Mouse (Mus musculus) CD4-positive, CD25-positive, alpha-beta regulatory T cell (primary cell): Measurements from ENCODE around the gene Tfap2d. TPM values are rescaled to one million over a fixed set of nuclear protein-coding genes. Genes with fewer than 3 reads are reported as not detected.

Experiments used
- polyA plus RNA-seq: library from polyadenylated mRNA; unstranded; fragments of 100-300 nt; shearing (Covaris generic); gene quantifications from one replicate; pipeline ENCODE4 v1.2.1, GENCODE M21; 2017

The Tfap2d gene
- polyA plus RNA-seq = not detected

DNA sequence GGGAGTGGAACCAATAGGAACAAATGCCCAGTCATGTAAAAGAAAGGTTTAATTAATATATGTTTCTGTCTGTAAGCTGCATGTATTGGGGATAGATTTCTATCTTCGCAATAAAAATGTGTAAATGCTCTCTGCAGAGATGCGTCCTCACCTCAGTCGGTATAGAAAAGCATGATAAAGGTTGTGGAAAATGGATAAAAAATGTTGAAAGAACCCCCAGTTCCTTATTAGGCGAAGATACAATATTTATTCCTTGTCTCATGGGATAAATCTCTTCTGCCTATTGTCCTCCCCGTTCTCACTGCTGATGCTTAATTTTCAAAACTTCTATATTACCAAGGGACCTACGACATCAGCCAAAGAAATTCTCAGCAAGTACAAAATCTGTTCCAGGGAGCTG, at the start of gene Tfap2d:
TSS of gene Tfap2d (plus strand) at position 392 of the 400 bp plus-strand sequence.

DNA sequence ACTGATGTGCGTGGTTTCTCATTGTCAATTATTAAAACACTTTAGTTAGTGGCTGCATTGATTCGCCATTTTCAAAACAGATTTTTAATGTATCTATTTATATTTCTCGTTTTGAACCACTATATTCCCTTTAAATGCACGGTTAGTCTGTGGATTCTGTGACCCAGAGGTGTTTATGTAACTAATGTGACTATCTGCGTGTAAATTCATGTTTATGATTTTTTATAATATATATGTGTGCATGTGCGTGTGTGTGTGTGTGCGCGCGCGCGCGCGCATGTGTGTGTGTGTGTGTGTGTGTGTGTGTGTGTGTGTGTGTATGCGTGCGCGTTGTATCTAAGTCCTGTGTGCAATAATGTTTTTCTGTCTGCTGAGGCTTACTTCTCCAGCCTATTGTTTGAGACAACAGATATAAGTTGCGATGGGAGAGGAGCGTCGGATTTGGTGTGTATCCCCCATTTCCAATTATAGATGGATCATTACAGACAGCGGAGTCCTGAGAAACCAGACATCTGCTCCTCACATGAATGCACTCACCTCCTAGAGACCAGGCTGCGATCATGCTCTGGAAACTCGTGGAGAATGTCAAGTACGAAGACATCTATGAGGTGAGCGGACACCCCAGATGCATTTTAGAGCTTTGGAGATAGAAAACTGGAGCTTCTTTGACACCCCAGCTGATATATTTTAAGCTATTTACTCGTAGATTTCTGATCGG, 106.0 kb downstream of the Tfap2d start, which contains the start of gene Tfap2b:
TSS of gene Tfap2b (plus strand) at position 274 of the 718 bp plus-strand sequence.

Other genes with a start within 250 kb of the Tfap2d start
- not detected for gene Tfap2b, start 105.9 kb downstream of the Tfap2d start, polyA plus RNA-seq